Mouse (Mus musculus): ENCODE results near the gene Mdga1.

The Mdga1 gene

DNA sequence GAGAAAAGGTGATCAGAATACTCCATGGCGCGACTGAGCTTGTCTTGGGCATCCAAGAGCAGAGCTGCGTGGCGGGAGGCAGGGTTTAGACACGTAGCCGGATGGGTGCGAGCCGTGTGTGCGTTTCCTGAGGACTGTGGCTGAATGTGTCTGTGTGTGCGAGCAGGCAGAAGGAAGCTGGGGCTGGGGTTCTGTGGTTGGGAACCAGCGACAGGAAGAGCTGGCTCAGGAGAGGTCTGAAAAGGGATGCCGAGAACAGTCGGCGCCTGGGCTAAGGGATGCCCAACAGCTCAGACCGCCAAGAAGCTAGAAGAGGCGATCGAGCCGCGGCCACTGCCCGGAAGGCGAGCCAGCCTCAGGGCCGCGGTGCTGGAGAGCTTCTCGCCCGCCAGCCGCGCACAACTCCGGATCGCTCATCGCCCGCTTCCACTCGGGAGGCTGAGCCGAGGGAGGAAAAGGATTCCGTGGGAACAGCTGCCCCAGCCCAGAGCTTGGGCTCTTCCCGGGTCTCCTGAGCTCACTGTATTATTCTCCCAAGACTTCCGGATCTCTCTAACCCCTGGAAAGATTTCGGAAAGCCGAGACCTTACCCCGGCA is 83.1 kb downstream of the Mdga1 start:
- DNase-seq (ENCODE audit: low spot score), result peak; percentile 47

GRCm38 (mm10) chr17:29886061-29886460 is 83.8 kb downstream of the Mdga1 start:
- peak; percentile 92 for DNase-seq (ENCODE audit: low spot score)

DNA sequence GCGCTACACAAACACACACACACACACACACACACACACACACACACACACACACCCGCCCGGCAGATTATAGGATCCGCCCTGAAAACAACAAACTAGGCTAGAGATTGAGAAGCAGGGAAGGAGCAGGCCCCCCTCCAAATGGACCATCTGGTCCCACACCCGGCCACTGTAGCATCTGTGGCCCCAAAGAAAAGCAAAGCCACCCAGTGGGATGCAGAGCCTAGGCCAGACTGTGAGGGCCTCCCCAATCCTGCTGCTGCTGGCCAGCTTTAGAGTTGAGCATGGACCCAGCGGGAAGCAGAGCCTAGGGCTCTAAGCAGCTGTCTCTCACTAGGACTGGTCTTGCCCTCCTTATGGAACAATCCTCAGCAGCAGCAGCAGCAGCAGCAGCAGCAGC is 85.3 kb downstream of the Mdga1 start:
- no peak for DNase-seq (ENCODE audit: low spot score)

DNA sequence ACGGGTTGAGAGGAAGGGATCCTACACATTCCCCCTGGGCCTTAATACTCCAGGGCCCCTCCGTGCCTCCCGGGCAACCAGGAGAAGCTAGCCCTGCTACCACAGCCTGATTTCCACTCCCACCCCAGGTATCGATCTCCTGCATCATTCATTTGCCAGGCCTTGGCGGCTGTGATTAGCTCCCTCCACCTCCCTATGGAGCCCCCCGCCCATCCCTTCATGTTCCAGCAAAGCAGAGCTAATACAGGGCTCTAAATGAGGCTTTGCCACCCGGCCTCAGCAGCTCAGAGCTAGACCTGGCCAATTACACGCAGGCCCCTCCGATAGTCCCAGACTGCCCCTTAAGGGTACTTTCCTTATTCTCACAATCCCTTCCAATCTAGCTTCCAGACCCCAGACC is 86.5 kb downstream of the Mdga1 start:
- no peak for DNase-seq (ENCODE audit: low spot score)

GRCm38 (mm10) chr17:29882885-29883284 is 87.0 kb downstream of the Mdga1 start:
- DNase-seq (ENCODE audit: low spot score), result peak; percentile 63

DNA sequence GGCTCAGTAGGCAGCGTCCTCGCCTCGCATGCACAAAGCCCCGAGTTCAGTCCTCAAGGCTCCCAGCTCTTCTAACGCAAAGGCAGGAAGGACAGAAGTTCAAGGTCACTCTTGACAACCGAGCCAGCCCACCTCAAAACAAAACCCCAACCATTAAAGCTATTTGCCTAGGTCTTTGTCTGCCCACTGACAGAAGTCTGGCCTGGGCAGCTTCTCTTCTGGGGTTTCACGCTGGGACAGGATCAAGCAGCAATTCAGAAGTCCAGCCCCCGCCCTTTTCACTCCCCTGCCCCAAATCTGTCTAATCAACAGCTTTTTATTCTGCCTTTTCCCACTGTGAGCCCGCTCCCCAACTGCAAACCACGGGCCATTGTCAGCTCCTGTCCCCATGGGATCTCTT is 89.6 kb downstream of the Mdga1 start:
- no peak for DNase-seq (ENCODE audit: low spot score)

DNA sequence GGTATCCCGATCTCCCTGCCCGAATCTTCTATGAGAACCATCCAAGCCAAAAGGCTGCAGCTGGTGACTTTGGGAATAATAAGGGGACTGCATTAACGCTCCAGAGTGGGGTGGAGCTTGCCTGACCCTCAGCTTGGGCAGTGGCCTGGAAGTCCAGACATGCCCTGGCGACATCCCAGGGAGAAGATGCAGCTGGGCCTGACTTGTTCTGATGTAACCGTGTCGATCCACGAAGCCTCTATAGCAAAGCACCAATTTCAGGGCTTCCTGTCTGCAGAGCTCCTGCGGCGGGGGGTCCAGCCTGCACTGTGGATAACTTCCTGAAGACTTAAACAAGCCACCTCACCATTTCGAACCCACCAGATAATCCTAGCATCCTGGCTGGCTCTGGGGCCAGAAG is 90.9 kb downstream of the Mdga1 start:
- no peak for DNase-seq (ENCODE audit: low spot score)

GRCm38 (mm10) chr17:29874082-29874679 is 95.7 kb downstream of the Mdga1 start:
- DNase-seq (ENCODE audit: low spot score), result peak; percentile 47

- DNase-seq (ENCODE audit: low spot score), result peak; percentile 89
Observed at GRCm38 (mm10) chr17:29873580-29874015, 96.3 kb downstream of the Mdga1 start.

DNA sequence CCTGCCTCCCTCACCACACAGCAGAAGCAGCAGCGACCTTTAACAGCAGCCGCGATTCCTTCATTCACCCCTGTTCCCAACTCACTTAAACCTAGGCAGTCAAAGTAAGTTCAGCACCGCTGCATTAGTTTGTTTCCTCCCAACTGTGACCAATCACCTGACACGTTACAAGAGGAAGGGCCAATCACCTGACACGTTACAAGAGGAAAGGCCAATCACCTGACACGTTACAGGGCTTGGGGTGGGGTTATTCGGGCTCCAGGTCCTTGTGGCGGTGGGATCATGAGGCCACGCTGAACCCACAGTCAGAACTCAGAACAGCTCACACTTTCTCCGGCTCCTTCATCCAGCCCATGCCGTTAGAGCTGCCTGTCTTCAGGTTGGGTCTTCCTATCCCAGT is 99.6 kb downstream of the Mdga1 start:
- DNase-seq (ENCODE audit: low spot score), result no peak

- no peak for DNase-seq (ENCODE audit: low spot score)
Observed at GRCm38 (mm10) chr17:29865914-29866313, 104.0 kb downstream of the Mdga1 start.

- no peak for DNase-seq (ENCODE audit: low spot score)
Observed at GRCm38 (mm10) chr17:29864440-29864839, 105.4 kb downstream of the Mdga1 start.

- no peak for DNase-seq (ENCODE audit: low spot score)
Observed at GRCm38 (mm10) chr17:29859788-29860283, 110.1 kb downstream of the Mdga1 start.

- DNase-seq (ENCODE audit: low spot score), result no peak
Observed at GRCm38 (mm10) chr17:29858764-29859163, 111.1 kb downstream of the Mdga1 start.

DNA sequence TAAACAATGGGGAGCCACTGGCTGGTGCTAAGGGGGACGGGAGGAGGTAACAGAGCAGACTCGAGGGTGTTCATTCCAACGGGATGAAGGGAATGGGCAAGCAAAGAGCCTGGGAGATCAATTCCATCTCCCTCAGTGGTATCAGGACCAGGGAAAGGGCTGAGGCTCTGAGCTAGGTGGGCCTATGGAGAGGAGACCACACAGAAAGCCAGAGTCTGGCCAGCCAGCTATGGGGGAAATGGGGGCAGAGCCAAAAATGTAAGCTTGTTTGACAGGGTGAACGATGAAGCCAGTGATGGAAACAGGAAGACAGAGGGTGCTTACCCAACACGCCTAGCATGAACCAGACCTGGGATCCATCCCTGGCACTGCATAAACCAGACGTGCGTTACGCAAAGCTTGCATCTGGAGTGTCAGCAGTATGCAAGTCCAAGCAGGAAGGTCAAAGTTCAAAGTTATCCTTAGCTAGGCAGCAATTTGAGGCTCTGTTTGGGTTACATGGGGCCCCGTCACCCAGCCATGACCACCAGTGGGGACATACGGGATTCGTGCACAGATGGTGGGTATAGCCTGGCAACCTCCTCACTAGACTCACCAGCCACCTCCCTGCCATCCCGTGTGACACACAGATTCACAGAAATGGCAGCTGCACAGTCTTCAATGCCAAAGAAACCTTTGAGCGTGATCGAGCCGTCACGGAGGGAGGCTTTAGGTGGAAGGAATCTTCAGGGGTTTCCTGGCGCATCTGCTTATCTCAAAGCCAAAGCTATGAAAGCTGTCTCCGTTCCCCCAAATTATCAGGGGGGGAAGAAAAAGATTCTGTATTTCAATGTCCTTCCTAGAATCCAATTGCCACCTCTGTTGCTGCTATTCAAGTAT is 113.9 kb downstream of the Mdga1 start:
- no peak for DNase-seq (ENCODE audit: low spot score)

- DNase-seq (ENCODE audit: low spot score), result no peak
Observed at GRCm38 (mm10) chr17:29854835-29855234, 115.1 kb downstream of the Mdga1 start.

DNA sequence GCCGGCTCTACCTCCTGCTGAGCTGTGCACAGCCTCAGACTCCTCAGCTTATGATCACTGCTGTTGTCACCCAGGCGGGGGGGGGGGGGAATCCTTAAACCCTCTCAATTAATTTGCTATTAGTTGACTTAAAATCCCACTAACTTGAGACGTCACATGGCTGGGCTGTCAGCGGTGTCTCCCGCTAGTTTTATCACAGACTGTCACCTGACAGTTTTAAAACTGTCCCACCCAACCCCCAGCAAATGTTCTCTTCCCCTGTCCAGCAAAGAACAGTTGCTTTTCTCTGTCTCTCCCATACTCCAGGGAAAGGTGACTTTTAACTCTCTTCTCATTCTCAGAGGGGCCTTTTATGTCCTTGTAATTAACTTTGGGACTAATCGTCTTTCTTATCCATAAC is 115.5 kb downstream of the Mdga1 start:
- no peak for DNase-seq (ENCODE audit: low spot score)

GRCm38 (mm10) chr17:29852846-29853486 is 116.9 kb downstream of the Mdga1 start:
- no peak for DNase-seq (ENCODE audit: low spot score)

DNA sequence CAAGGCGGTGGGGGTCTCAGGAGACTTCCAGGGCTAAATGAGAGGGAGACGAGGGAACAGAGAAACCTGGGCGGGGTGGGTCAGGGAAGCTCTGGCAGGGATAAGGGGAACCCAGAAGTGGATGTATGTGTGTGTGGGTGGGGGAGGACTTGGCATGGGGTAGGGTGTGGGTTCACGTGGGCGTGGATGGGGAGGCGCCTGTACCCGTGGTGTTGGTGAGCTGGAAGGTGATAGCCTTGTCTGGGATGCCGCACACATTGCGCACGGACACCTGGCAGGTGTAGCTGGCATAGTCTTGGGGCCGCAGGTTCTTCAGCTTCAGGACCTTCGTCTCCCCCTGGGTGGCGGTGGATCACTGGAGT is 120.5 kb downstream of the Mdga1 start:
- DNase-seq (ENCODE audit: low spot score), result no peak

- peak; percentile 41 for DNase-seq (ENCODE audit: low spot score)
Observed at GRCm38 (mm10) chr17:29848793-29849435, 121.0 kb downstream of the Mdga1 start.

GRCm38 (mm10) chr17:29847291-29847690 is 122.6 kb downstream of the Mdga1 start:
- no peak for DNase-seq (ENCODE audit: low spot score)

- DNase-seq (ENCODE audit: low spot score), result no peak
Observed at GRCm38 (mm10) chr17:29846284-29846683, 123.6 kb downstream of the Mdga1 start.

Data from MN1 (cell line).